Mouse (Mus musculus) spleen, adult 2 months (tissue): Measurements from ENCODE around the gene Cd247.

Source experiments
- CTCF ChIP-seq: fragments of 200-500 bp; IDR thresholded peaks from 2 replicates; pipeline ENCODE4 v1.5.1; 2011; ENCODE audit warnings: mild to moderate bottlenecking, inconsistent platforms; ENCODE audit not compliant: insufficient read depth, insufficient read length, insufficient replicate concordance; ENCODE audit errors: extremely low read depth
- POLR2A ChIP-seq: fragments of 200-500 bp; IDR thresholded peaks from 2 replicates; pipeline ENCODE4 v1.6.1; 2011; ENCODE audit warnings: low read depth, low read length, inconsistent platforms

DNA sequence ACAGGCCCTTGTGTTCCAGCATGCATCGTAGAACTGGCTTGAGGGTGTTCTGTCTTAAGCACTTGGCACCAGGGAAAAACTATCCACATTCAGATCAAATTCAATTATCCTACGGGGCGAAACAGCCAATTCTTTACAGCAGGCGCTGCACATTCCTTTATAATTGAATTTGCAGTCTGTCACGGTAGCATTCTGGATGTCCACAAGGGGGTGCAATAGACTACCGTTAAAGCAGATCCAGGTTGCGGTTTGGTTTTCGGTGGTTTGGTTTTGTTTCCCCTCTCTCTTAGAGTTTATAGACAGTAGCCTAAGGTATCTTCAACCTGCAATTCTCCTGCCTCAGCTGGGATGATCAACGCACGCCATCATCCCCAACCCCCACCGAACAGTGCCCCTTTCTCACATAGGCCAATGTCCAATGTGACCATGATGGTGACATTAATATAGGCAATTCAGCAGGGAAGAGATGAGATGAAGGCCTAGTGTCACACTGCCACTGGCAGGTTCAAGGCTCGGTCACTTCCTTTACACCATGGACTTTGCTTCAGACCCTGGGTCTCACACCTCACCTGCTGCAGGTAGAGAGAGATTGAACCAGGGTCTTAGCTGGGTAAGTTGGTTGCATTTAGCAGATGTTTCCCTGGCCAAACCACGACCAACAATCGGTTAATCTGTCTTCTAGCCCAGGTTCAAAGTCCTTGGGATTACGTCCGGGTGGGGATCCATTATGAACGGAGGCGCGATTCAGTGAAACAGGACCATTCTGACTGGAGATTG, 12.8 kb upstream of the Cd247 start:
- TF ChIP-seq CTCF (peak; percentile 53; the same call in 1 of the 2 replicates), POLR2A (no peak)
